Mouse (Mus musculus): ENCODE measurements around the gene Gna11.

Gene Gna11

GRCm38 (mm10) chr10:81543633-81544032 is 1.4 kb downstream of the Gna11 start:
- DNase-seq (ENCODE audit: low read depth, low spot score): no peak

- DNase-seq (ENCODE audit: low read depth, low spot score): no peak
Measured at GRCm38 (mm10) chr10:81542727-81543460, 2.1 kb downstream of the Gna11 start.

GRCm38 (mm10) chr10:81541803-81542202 is 3.2 kb downstream of the Gna11 start:
- DNase-seq (ENCODE audit: low read depth, low spot score): no peak

- DNase-seq (ENCODE audit: low read depth, low spot score): no peak
Measured at GRCm38 (mm10) chr10:81541363-81541762, 3.6 kb downstream of the Gna11 start.

GRCm38 (mm10) chr10:81538321-81539048 is 6.5 kb downstream of the Gna11 start:
- no peak for DNase-seq (ENCODE audit: low read depth, low spot score)

- no peak for DNase-seq (ENCODE audit: low read depth, low spot score)
Measured at GRCm38 (mm10) chr10:81537429-81537828, 7.6 kb downstream of the Gna11 start.

GRCm38 (mm10) chr10:81536734-81537133 is 8.3 kb downstream of the Gna11 start:
- DNase-seq (ENCODE audit: low read depth, low spot score): no peak

- DNase-seq (ENCODE audit: low read depth, low spot score): no peak
Measured at GRCm38 (mm10) chr10:81534826-81535225, 10.2 kb downstream of the Gna11 start.

- DNase-seq (ENCODE audit: low read depth, low spot score): peak; percentile 31
Measured at GRCm38 (mm10) chr10:81526779-81527178, 18.2 kb downstream of the Gna11 start.

- no peak for DNase-seq (ENCODE audit: low read depth, low spot score)
Measured at GRCm38 (mm10) chr10:81525017-81525694, 19.8 kb downstream of the Gna11 start.

- no peak for DNase-seq (ENCODE audit: low read depth, low spot score)
Measured at GRCm38 (mm10) chr10:81524051-81524605, 20.9 kb downstream of the Gna11 start, which contains the start of gene Gna15. Gene Gna15, minus strand, starts transcription at chr10:81524225.

GRCm38 (mm10) chr10:81523570-81523969 is 21.4 kb downstream of the Gna11 start:
- DNase-seq (ENCODE audit: low read depth, low spot score): no peak

GRCm38 (mm10) chr10:81523142-81523541 is 21.8 kb downstream of the Gna11 start:
- DNase-seq (ENCODE audit: low read depth, low spot score): no peak

GRCm38 (mm10) chr10:81519978-81520365 is 25.0 kb downstream of the Gna11 start:
- DNase-seq (ENCODE audit: low read depth, low spot score): no peak

- DNase-seq (ENCODE audit: low read depth, low spot score): no peak
Measured at GRCm38 (mm10) chr10:81519227-81519977, 25.6 kb downstream of the Gna11 start.

- DNase-seq (ENCODE audit: low read depth, low spot score): peak; percentile 38
Measured at GRCm38 (mm10) chr10:81518546-81518945, 26.4 kb downstream of the Gna11 start.

- DNase-seq (ENCODE audit: low read depth, low spot score): no peak
Measured at GRCm38 (mm10) chr10:81517227-81517626, 27.8 kb downstream of the Gna11 start.

- DNase-seq (ENCODE audit: low read depth, low spot score): no peak
Measured at GRCm38 (mm10) chr10:81513798-81514197, 31.2 kb downstream of the Gna11 start.

GRCm38 (mm10) chr10:81510246-81510810 is 34.7 kb downstream of the Gna11 start:
- DNase-seq (ENCODE audit: low read depth, low spot score): no peak

GRCm38 (mm10) chr10:81507691-81508489 is 37.1 kb downstream of the Gna11 start:
- DNase-seq (ENCODE audit: low read depth, low spot score): no peak
